Mouse (Mus musculus): ENCODE measurements at regions not wholly inside any gene's neighbourhood (a gene's known extent, or its start where the extent isn't known, plus 50 kb on each side); places are given as distances from the start of the nearest gene placed in this dataset.

DNA sequence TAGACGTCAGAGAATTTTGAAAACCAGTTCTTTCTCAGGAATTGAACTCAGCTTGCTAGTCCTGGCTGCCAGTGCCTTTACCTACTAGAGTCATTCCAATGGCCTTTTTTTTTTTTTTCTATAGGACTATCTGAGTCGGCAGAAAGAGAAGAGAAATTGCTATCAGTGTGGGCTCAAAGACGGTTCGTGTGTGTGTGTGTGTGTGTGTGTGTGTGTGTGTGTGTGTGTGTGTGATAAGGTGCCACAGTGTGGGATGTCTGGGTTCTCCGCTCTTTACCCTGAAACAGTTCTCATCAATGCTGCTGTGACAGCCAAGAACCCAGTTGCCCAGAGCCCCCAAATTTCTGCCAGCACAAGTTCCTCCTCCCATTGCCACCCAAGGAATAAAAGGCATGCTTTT, 146.1 kb downstream of the Rybp start:
- no peak for DNase-seq

- DNase-seq = no peak
Observed at GRCm38 (mm10) chr6:100140581-100141114, 146.6 kb downstream of the Rybp start.

- no peak for DNase-seq
Observed at GRCm38 (mm10) chr6:100139809-100140208, 147.5 kb downstream of the Rybp start.

DNA sequence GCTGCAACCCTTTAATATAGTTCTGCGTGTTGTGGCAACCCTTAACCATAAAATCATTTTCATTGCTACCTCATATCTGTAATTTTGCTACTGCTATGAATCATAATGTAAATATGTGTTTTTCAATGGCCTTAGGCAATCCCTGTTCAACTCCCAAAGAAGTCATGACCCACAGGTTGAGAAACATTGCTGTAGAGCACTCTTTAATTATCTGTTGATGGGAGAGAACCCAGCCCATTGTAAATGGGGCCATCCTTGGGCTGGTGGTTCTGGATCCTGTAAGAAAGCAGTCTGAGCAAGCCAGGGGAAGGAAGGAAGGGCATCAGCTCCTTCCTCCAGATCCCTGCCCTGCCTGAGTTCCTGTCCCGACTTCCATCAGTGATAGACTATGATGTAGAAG, 148.6 kb downstream of the Rybp start:
- DNase-seq = no peak

- DNase-seq = no peak
Observed at GRCm38 (mm10) chr6:100135177-100135576, 152.1 kb downstream of the Rybp start.

DNA sequence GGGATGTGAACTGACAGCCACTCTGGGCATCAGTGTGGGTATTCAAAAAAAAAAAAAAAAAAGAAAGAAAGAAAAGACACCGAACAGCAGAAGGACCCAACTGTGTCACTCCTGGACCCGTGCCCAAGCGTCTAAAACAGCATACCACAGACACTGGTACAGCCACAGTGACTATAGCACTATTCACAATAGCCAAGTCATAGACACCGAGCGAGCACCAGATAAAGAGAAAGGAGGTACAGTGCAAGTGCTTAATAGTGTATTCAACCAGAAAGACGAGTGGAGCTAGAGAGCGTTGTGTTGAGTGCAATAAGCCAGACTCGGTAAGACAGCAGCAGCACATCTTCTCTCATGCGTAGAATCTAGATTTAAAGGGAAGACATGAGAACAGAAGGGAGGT, 153.3 kb downstream of the Rybp start:
- no peak for DNase-seq

DNA sequence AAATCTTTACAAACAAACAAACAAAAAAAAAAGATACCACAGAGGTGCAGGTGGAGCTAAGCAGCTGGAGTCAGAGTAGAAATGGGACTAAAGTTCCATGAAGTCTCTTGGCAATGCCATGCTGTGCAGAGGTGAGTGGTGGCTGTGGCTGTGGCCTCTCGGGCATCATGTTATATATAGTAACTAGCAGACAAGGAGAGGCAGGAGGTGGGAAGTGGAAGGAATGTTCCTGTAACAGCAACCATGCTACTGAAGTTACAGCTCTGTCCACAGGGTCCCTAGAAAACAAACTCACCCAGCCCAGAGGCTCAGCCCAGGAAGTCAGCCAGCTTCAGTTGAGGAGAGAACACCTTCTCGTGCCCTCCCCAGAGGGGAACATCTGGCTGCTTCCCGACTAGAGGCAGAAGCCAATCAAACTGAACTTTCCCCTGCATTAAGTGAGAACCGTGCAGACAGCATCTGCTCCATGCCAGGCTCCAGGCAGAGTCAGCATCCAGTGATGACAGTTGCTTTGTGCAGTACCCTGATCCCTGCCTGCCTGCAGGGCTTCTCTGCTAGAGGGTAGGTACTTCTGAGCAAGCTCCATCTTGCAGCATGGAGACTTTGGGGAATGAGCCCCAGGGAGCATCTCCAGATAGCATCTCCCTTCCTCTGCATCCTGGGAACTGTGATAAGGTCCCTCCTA, 154.2 kb downstream of the Rybp start:
- DNase-seq = no peak

DNA sequence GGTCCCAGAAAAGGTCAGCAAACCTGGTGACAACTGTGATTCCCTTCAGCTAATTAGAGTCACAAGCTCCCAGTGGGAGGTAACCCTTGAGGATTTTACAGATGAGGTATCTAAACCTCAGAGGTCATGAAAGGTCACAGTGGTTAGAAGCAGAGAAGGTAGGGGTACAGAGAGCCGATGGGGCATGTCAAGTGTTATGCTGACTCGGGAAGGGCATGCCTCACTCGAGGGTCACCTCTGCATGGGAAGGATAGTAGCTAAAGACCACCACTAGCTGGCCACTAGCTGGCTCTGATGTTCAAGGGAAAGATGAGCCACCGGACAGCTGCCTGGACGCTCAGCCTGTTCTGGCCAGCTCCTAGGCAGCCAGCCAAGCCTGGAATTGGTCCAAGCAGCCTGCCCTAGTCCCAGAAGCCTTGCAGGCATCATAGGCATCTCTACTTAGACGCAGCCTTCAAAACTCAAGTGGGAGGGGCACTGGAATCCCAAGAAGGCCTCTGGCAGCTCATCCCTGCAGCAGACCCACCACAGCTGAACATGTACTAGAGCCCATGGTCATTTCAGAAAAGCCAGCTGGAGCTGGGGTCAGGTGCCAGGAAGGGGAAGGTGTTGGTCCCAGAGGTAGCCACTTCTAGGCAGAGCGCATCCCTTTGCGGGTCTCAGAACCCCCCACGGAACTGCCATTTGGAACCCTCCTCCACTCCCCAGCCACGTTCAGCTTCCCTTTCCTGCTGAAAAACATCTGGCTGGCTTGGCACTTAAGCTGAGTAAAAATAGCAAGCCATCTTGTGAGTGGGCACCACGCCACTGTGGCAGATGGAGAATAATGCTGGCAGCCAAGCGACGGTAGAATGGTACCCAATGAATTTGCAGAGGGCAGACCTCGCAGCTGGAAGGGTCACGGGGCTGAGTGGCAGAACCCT, 159.8 kb downstream of the Rybp start:
- DNase-seq = peak; percentile 93 to 95

GRCm38 (mm10) chr6:100126736-100127135, 160.5 kb downstream of the Rybp start:
- DNase-seq = no peak

DNA sequence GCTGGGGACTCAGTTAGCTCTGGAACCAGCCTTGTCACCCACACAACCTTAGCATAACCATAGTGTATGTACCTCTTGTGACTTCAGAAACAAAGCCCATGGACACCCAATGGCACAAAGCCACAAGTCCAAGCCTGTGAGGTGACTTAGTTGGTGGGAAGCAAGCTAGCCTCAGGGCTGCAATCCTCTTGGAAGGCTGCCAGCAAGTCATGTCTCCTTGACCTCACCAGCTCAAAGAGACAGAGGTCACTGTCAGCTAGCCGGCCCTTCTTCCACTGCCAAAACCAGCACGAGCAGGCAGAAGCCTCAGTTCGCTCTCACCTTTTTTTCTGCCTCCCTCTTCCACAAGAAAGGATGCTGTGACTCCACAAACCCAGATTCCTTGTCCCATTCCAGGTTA, 161.0 kb downstream of the Rybp start:
- no peak for DNase-seq

- no peak for DNase-seq
Observed at GRCm38 (mm10) chr6:100121240-100121639, 166.0 kb downstream of the Rybp start.

DNA sequence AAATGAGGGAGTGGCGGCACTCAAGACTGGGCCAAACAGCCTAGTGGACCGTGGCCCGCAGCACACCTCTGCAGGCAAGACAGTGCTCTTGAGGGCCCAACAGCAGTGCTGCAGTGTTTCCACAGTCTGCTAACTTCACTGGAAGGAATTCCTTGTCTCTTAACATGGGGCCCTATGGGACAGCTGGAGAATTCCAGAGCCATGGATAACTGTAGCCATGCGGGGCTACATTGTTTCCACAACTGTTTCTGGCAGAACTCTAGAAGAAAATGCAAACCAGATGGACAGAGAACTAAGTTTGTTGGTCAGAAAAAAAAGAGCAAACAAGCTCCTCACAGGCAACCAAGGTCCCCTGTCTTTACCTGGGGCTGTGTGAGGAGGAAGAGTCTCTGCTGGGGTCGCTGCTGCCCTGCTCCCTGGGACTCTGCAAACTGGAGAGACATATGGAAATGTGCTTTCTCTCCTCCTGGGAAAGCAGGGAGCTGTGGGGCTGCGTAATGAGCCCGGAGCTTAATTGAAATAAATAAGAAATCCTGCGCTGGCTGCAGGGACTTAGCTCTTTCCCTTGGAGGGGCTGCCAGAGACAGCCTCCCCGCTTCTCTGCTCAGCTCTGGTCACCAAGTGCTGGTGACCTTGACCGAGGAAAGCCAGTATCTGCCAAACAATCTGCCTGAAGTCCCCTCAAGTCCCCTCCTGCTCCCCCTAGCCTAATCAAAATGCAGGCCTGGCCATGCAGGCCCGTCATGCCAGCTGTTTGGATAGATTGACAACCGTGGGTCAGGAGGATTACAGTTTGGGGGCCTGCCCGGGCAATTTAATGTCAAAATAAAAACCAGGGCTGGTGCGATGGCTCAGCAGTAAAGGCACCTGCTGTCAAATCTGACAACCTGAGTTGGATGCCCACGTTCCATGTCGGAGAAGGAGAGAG, 167.0 kb downstream of the Rybp start:
- DNase-seq = no peak

DNA sequence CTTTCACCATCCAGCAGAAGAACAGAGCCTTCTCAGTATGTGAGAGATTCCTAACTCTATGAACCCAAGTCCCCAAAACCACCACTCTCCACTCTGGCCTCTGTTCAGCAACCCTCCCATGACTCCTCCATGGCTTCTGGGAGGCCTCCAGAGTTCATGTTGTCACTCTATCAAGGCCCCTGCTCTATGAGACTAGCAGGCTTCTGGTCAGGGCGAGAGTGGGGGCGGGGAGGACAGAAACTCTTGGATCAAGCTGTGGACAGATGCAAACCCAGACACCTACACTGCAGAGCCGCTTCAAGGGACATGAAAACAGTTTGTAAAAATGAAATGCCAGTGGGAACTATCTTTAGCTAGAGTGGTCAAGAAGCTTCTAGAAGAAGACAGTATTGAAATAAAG, 170.2 kb downstream of the Rybp start:
- DNase-seq = no peak

DNA sequence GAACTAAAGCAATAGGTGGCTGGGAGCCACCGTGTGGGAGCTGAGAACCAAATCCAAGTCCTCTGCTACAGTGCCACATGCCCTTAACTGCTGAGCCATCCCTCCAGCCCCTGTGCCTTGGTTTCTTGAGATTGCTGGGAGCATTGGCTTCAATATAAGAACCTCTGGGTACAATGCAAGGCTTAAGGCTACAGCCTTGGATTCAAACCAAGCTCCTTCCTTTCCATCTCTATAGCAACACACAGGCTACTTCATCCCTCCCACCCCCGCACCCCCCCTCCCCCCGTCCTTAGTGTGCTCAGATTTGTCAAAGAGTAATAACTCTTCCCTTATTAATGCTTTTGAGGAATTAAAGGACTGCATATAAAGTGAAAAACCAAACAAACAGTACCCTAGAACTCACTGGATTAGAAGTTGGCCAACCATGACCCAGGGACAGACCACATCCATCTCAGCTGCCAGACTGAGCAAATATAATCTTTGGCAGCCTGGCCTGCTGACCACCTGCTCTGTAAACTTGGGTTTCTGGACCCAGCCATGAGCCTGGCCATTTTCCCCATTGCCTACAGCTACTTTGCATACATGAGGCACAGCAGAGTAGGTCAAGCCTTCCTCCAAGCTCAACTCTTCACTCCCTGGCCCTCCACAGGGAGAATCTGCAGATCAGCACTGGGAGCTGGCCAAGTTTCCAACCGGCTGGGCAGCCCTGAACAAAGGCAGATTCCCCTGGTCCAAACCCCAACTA, 173.7 kb downstream of the Rybp start:
- peak; percentile 65 to 68 for DNase-seq

GRCm38 (mm10) chr6:100110981-100111660, 176.2 kb downstream of the Rybp start:
- peak; percentile 70 for DNase-seq

DNA sequence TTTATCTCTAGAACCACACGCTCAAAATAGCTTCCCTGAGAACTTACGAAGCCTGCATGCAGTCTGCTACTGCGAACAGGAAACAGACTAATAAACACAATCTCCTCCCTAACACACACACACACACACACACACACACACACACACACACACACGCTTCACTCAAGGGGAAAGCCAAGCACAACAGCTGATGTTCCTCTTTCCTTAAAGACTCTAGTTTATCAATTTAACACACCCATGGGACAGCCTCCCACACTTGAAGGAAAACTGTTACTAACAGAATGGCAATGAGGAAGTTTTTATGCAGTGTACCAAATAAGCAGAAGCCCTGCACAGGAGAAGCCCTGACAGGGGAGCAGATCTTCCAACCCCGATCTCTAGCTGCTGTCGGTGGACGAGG, 177.3 kb downstream of the Rybp start:
- peak; percentile 64 to 67 for DNase-seq

GRCm38 (mm10) chr6:100109351-100109750, 177.9 kb downstream of the Rybp start:
- no peak for DNase-seq

DNA sequence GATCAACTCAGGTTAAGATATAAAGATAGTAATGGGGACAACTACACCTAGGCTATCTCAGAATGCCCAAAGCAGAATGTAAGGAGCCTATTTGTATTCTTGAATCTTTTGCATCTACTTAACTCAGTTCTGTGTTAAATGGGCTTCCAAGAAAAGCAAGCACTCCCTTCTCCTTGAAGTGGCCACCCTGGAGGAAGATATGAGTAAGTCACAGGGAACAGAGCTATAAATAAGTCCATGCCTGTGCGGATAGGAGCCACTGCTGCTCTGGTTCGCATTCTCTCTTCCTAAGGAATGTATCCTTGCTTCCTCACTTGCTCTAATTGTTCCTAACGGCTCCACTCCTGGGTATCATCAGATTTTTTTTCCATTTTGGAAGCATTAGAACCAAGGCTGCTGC, 179.8 kb downstream of the Rybp start:
- no peak for DNase-seq

DNA sequence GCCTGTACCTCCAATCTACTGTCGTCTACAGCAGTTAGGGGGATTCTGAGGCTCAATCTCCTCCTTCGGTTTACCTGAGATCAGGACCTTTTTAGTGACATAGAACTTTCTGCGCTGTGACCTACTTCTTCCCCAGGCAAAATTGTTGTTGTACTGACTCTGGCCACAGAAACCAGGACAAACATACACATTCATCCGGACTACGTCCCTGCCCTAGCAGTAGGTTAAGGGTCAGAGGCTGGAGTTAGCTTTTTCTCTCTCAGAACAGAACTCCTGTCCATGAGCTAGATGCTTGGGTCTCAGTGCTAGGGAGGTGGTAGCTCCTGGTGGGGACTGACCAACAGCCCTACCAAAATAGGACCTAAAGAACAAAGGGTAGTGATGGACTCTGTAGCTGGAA, 180.2 kb downstream of the Rybp start:
- DNase-seq = no peak

- DNase-seq = no peak
Observed at GRCm38 (mm10) chr6:100100565-100101133, 186.6 kb downstream of the Rybp start.

Data from kidney, postnatal 25 days (tissue).